Mouse (Mus musculus) ES-E14 (cell line): ENCODE data around the gene Cyba. TPM values are rescaled to one million over a fixed set of nuclear protein-coding genes. Genes with fewer than 3 reads are reported as not detected.

Source experiments
- DNase-seq: peaks from one replicate; pipeline ENCODE4 v3.0.0-alpha.2; 2013; ENCODE audit warnings: low read depth, low spot score
- H3K27ac ChIP-seq: 2 replicates; pipeline ENCODE4 v1.5.1; 2012; ENCODE audit warnings: low read depth, mild to moderate bottlenecking, low read length, moderate library complexity, mixed read lengths; ENCODE audit not compliant: poor library complexity, insufficient read depth, severe bottlenecking
- H3K36me3 ChIP-seq: 2 replicates; pipeline ENCODE4 v1.6.1; 2012; ENCODE audit warnings: mild to moderate bottlenecking, low read length, moderate library complexity, mixed read lengths; ENCODE audit not compliant: control insufficient read depth, poor library complexity, insufficient read depth, severe bottlenecking
- H3K4me1 ChIP-seq, 2 experiments: fragments of 150-350 bp in 1 of 2; sonication (generic) in 1 of 2; 2 replicates each; pipeline ENCODE4 v1.6.1; 2012; ENCODE audit warnings: low read length in 2 of 2, mild to moderate bottlenecking in 1 of 2, mixed read lengths in 1 of 2; ENCODE audit not compliant: control insufficient read depth in 2 of 2, insufficient read depth in 2 of 2, poor library complexity in 1 of 2
- H3K4me3 ChIP-seq, 2 experiments: fragments of 150-350 bp in 1 of 2; sonication (generic) in 1 of 2; 2 replicates each; pipeline ENCODE4 v1.5.1; 2012; ENCODE audit warnings: low read length in 2 of 2, low read depth in 1 of 2, mild to moderate bottlenecking in 1 of 2, mixed read lengths in 1 of 2; ENCODE audit not compliant: insufficient read depth in 1 of 2, poor library complexity in 1 of 2, severe bottlenecking in 1 of 2
- H3K9ac ChIP-seq: 2 replicates; pipeline ENCODE4 v1.6.1; 2012; ENCODE audit warnings: low read depth, mild to moderate bottlenecking, low read length, mixed read lengths; ENCODE audit not compliant: poor library complexity, insufficient read depth, severe bottlenecking
- H3K9me3 ChIP-seq: fragments of 150-350 bp; sonication (generic); 2 replicates; pipeline ENCODE4 v1.6.1; 2012; ENCODE audit warnings: low read depth, mild to moderate bottlenecking, low read length; ENCODE audit not compliant: control insufficient read depth, insufficient read depth
- CHD2 ChIP-seq: IDR thresholded peaks from 2 replicates; pipeline ENCODE4 v1.6.1; 2014; ENCODE audit warnings: mild to moderate bottlenecking, low read depth, low read length, inconsistent platforms
- HCFC1 ChIP-seq: IDR thresholded peaks from 2 replicates; pipeline ENCODE4 v1.6.1; 2012; ENCODE audit warnings: low read length, inconsistent platforms, borderline replicate concordance; ENCODE audit not compliant: insufficient read depth
- MAFK ChIP-seq: IDR thresholded peaks from 2 replicates; pipeline ENCODE4 v1.6.1; 2014; ENCODE audit warnings: mild to moderate bottlenecking, low read depth, low read length, inconsistent platforms; ENCODE audit not compliant: insufficient read depth
- ZC3H11A ChIP-seq: IDR thresholded peaks from 2 replicates; pipeline ENCODE4 v1.6.1; 2012; ENCODE audit warnings: low read depth, mild to moderate bottlenecking, inconsistent platforms, low read length, borderline replicate concordance
- ZNF384 ChIP-seq: IDR thresholded peaks from 2 replicates; pipeline ENCODE4 v1.6.1; 2012; ENCODE audit warnings: low read depth, low read length, inconsistent platforms
- in situ Hi-C, 2 experiments: fragments of 600-800 bp; cut with MboI; formaldehyde crosslinking; loops; one replicate each; pipeline ENCODE4 v1.15.1; 2025; ENCODE audit warnings: low sequenced_read_pairs in 2 of 2, inconsistent platforms in 1 of 2; ENCODE audit not compliant: unreplicated experiment in 2 of 2
- total RNA-seq: library from RNA; depleted of rRNA; stranded (reverse); fragments of 300-350 nt; gene quantifications from 2 replicates; pipeline ENCODE4 v1.2.3, GENCODE M21; 2012

Cyba gene
- total RNA-seq, 1 experiment: 78.7 TPM

DNA sequence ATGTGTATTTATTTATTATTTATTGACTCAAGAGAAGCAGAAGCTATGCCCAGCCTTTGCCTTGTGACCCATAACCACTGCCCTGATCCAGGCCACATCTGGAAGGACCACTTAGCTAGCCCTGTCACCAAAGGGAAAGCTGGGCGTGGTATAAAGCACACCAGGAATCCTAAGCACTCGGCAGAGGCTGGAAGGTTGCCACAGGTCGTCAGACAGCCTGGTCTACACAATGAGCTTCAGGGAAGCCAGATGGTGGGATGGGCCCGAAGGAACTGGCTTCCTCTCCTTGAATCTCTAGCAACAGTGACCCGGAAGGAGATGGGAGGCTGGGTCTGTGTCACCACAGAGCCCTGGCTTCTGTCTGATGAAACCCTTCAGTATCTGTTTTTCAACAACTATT is 9.1 kb downstream of the Cyba start:
- Histone ChIP-seq H3K9ac (no peak overlapping the region), H3K36me3 (peaks cover 1% of the 10 kb centered on the region; the same call in 1 of the 2 replicates), H3K9me3 (no peaks in the 10 kb centered on the region), H3K4me3 (no peak overlapping the region; a peak in 1 of 4 replicates), H3K4me1 (peaks cover 0 to 16% of the 10 kb centered on the region in 2 experiments; a peak in 2 of 4 replicates), H3K27ac (no peak overlapping the region)
- TF ChIP-seq ZC3H11A: no peak
- no peak for TF ChIP-seq CHD2
- no peak for TF ChIP-seq HCFC1
- no peak for TF ChIP-seq ZNF384
- no peak for TF ChIP-seq MAFK
- DNase-seq: no peak
- in situ Hi-C loops: no loop called here

DNA sequence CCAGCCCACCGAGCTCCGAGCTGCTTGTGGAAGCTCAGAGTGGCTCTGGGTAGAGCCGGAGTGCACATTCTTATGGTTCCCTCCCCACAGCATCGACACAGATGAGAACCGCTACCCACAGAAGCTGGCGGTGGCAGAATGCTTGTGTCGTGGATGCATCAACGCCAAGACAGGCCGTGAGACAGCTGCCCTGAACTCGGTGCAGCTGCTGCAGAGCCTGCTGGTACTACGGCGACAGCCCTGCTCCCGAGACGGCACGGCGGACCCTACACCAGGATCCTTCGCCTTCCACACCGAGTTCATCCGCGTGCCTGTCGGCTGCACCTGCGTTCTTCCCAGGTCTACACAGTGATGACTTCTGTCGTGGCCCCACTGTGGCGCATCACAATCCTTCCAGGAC is 9.5 kb downstream of the Cyba start:
- Histone ChIP-seq H3K9ac (no peak overlapping the region), H3K4me1 (peaks cover 0 to 13% of the 10 kb centered on the region in 2 experiments; a peak in 2 of 4 replicates), H3K36me3 (peaks cover 5% of the 10 kb centered on the region; the same call in 1 of the 2 replicates), H3K4me3 (peak overlapping the region in 1 of 2 experiments; percentile 5; a peak in 2 of 4 replicates), H3K27ac (no peak overlapping the region), H3K9me3 (no peaks in the 10 kb centered on the region)
- TF ChIP-seq HCFC1 (no peak), MAFK (no peak), ZC3H11A (no peak), CHD2 (no peak), ZNF384 (no peak)
- in situ Hi-C loops: no loop called here
- DNase-seq: no peak

- DNase-seq: no peak
- in situ Hi-C loops: no loop called here
- Histone ChIP-seq H3K27ac (no peak within 1 kb of the TSS), H3K9ac (no peak within 1 kb of the TSS), H3K36me3 (peaks cover 17% of the 10 kb centered on the region), H3K4me3 (no peak within 1 kb of the TSS), H3K9me3 (no peaks in the 10 kb centered on the region), H3K4me1 (peaks cover 0 to 12% of the 10 kb centered on the region in 2 experiments; a peak in 2 of 4 replicates)
- TF ChIP-seq ZNF384: no peak
- no peak for TF ChIP-seq CHD2
Measured at GRCm38 (mm10) chr8:122421376-122422070, 11.2 kb downstream of the Cyba start, which contains the start of gene Il17c. Il17c (plus strand) TSS chr8:122422020.

DNA sequence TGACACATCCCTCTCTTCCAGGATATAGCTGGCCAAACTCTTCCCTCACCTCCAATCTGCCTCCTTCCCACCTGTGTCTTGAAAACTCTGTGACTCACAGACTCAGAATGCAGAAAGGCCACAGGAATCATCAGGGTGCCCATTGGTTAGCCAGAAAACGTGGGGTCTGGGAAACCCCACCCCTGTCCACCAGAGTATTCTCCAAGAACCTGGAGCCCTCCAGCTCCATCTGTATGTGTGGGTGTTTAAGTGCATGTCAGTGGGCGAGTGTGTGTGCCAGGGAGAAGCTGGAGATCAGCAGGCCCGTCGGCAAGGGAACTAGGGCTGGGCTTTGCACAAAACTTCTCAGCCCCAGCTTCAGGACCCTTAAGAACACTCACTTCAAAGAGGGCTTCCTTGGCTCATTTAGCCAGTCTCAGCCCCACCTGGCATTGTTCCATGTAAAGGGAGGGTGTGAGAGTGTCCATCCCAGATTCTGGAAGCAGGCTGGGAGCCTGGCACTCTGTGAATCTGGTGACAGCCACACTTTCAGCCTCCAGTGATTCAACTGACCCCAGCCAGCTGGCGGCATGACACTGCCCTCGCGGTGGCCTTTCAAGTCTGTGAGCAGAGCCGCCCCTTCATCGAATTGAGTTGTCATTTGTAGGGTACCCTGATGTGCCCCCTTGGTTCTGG is 12.7 kb downstream of the Cyba start:
- in situ Hi-C loops: no loop called here
- H3K27ac ChIP-seq: no peak overlapping the region
- no peak overlapping the region for H3K4me3 ChIP-seq
- peaks cover 0 to 12% of the 10 kb centered on the region in 2 experiments; a peak in 2 of 4 replicates for H3K4me1 ChIP-seq
- no peaks in the 10 kb centered on the region for H3K9me3 ChIP-seq
- DNase-seq: no peak
- H3K36me3 ChIP-seq: peaks cover 32% of the 10 kb centered on the region
- H3K9ac ChIP-seq: no peak overlapping the region
- TF ChIP-seq CHD2 (no peak), HCFC1 (no peak), ZNF384 (no peak), ZC3H11A (no peak), MAFK (no peak)
